Mouse (Mus musculus) CH12.LX (cell line): ENCODE results near the gene Pde4d. TPM values are rescaled to one million over a fixed set of nuclear protein-coding genes. Genes with fewer than 3 reads are reported as not detected.

Experiments
- DNase-seq: peaks from one replicate; pipeline ENCODE4 v3.0.0-alpha.2; 2013; ENCODE audit errors: extremely low read depth
- H3K27ac ChIP-seq: 2 replicates; pipeline ENCODE4 v1.5.1; 2012; ENCODE audit warnings: low read depth, mild to moderate bottlenecking, control low read depth, moderate library complexity; ENCODE audit not compliant: insufficient read depth
- H3K27me3 ChIP-seq: replicated peaks from 2 replicates; pipeline ENCODE3; 2012; ENCODE audit warnings: inconsistent platforms
- H3K36me3 ChIP-seq, 2 experiments: replicated peaks in 1 of 2; 2 replicates each; pipeline versions ENCODE3 to v1.6.1; 2012; ENCODE audit warnings: inconsistent platforms in 1 of 2, low read length in 1 of 2, mild to moderate bottlenecking in 1 of 2, mixed read lengths in 1 of 2, moderate library complexity in 1 of 2; ENCODE audit not compliant: control insufficient read depth in 1 of 2, insufficient read depth in 1 of 2
- H3K4me1 ChIP-seq, 2 experiments: 2 replicates each; pipeline ENCODE4 v1.6.1; 2012; ENCODE audit warnings: inconsistent platforms in 1 of 2, moderate library complexity in 1 of 2; ENCODE audit not compliant: insufficient read depth in 2 of 2, control insufficient read depth in 1 of 2
- H3K4me2 ChIP-seq: 2 replicates; pipeline ENCODE4 v1.6.1; 2012; ENCODE audit warnings: low read depth, mild to moderate bottlenecking, control low read depth; ENCODE audit not compliant: poor library complexity, insufficient read depth, severe bottlenecking
- H3K4me3 ChIP-seq, 3 experiments: fragments of 150-350 bp in 1 of 3; sonication (generic) in 1 of 3; replicated peaks in 1 of 3; 2 replicates each; pipeline versions ENCODE3 to v1.5.1; 2011 to 2012; ENCODE audit warnings: low read depth in 2 of 3, low read length in 2 of 3, mild to moderate bottlenecking in 2 of 3, moderate library complexity in 2 of 3, control low read depth in 1 of 3, improper control_type of control experiment in 1 of 3, inconsistent platforms in 1 of 3, mixed read lengths in 1 of 3; ENCODE audit not compliant: poor library complexity in 1 of 3
- H3K79me2 ChIP-seq: replicated peaks from 2 replicates; pipeline ENCODE4 v1.6.1; 2012; ENCODE audit warnings: mild to moderate bottlenecking, moderate library complexity; ENCODE audit not compliant: control insufficient read depth, poor library complexity, insufficient read depth, severe bottlenecking; ENCODE audit errors: extremely low read depth
- H3K9ac ChIP-seq: 2 replicates; pipeline ENCODE4 v1.6.1; 2012; ENCODE audit warnings: low read depth, mild to moderate bottlenecking, control low read depth, moderate library complexity; ENCODE audit not compliant: insufficient read depth
- H3K9me3 ChIP-seq: replicated peaks from 2 replicates; pipeline ENCODE3; 2012; ENCODE audit warnings: low read length, inconsistent platforms, mixed read lengths
- BHLHE40 ChIP-seq: IDR thresholded peaks from 2 replicates; pipeline ENCODE4 v1.6.1; 2011; ENCODE audit warnings: mild to moderate bottlenecking, low read depth, low read length, improper control_type of control experiment
- CHD1 ChIP-seq: IDR thresholded peaks from 2 replicates; pipeline ENCODE4 v1.6.1; 2012; ENCODE audit warnings: low read depth, low read length, improper control_type of control experiment, inconsistent platforms
- EP300 ChIP-seq: IDR thresholded peaks from 2 replicates; pipeline ENCODE4 v1.6.1; 2011; ENCODE audit warnings: low read length, improper control_type of control experiment
- ETS1 ChIP-seq: conservative IDR thresholded peaks from 2 replicates; pipeline ENCODE4 v1.6.1; 2012; ENCODE audit warnings: low read depth, mild to moderate bottlenecking, inconsistent platforms, low read length, improper control_type of control experiment, moderate library complexity
- GABPA ChIP-seq: IDR thresholded peaks from 2 replicates; pipeline ENCODE4 v1.6.1; 2012; ENCODE audit warnings: low read depth, low read length, improper control_type of control experiment, inconsistent platforms; ENCODE audit not compliant: insufficient replicate concordance
- HCFC1 ChIP-seq: IDR thresholded peaks from 2 replicates; pipeline ENCODE4 v1.6.1; 2012; ENCODE audit warnings: low read depth, mild to moderate bottlenecking, inconsistent platforms, low read length, improper control_type of control experiment
- JUN ChIP-seq: IDR thresholded peaks from 2 replicates; pipeline ENCODE4 v1.6.1; 2011; ENCODE audit warnings: low read depth, mild to moderate bottlenecking, low read length, improper control_type of control experiment, moderate library complexity; ENCODE audit not compliant: insufficient read depth
- JUND ChIP-seq: conservative IDR thresholded peaks from 2 replicates; pipeline ENCODE4 v1.6.1; 2011; ENCODE audit warnings: low read depth, low read length, improper control_type of control experiment
- MAFK ChIP-seq: IDR thresholded peaks from 2 replicates; pipeline ENCODE4 v1.6.1; 2011; ENCODE audit warnings: low read length, improper control_type of control experiment; ENCODE audit not compliant: insufficient replicate concordance
- MAX ChIP-seq: IDR thresholded peaks from 2 replicates; pipeline ENCODE4 v1.6.1; 2011; ENCODE audit warnings: low read length, improper control_type of control experiment
- MAZ ChIP-seq: IDR thresholded peaks from 2 replicates; pipeline ENCODE4 v1.6.1; 2012; ENCODE audit warnings: low read depth, mild to moderate bottlenecking, inconsistent platforms, low read length, improper control_type of control experiment, moderate library complexity
- MEF2A ChIP-seq: IDR thresholded peaks from 2 replicates; pipeline ENCODE4 v1.6.1; 2014; ENCODE audit warnings: low read depth, mild to moderate bottlenecking, inconsistent platforms, low read length, improper control_type of control experiment, borderline replicate concordance
- MXI1 ChIP-seq: IDR thresholded peaks from 2 replicates; pipeline ENCODE4 v1.6.1; 2011; ENCODE audit warnings: mild to moderate bottlenecking, low read depth, low read length, improper control_type of control experiment
- MYC ChIP-seq: IDR thresholded peaks from 2 replicates; pipeline ENCODE4 v1.6.1; 2011; ENCODE audit warnings: low read depth, mild to moderate bottlenecking, improper control_type of control experiment, low read length
- NELFE ChIP-seq: IDR thresholded peaks from 2 replicates; pipeline ENCODE4 v1.6.1; 2011; ENCODE audit warnings: low read depth, low read length, improper control_type of control experiment
- NRF1 ChIP-seq: IDR thresholded peaks from 2 replicates; pipeline ENCODE4 v1.6.1; 2014; ENCODE audit warnings: low read depth, mild to moderate bottlenecking, inconsistent platforms, low read length, improper control_type of control experiment, moderate library complexity
- PAX5 ChIP-seq: IDR thresholded peaks from 2 replicates; pipeline ENCODE4 v1.6.1; 2012; ENCODE audit warnings: low read length, inconsistent platforms, mixed read lengths
- POLR2AphosphoS2 ChIP-seq: IDR thresholded peaks from 2 replicates; pipeline ENCODE4 v1.6.1; 2011; ENCODE audit warnings: low read depth, low read length, improper control_type of control experiment
- RCOR1 ChIP-seq: conservative IDR thresholded peaks from 2 replicates; pipeline ENCODE4 v1.6.1; 2012; ENCODE audit warnings: low read depth, mild to moderate bottlenecking, inconsistent platforms, low read length, improper control_type of control experiment
- SIN3A ChIP-seq: IDR thresholded peaks from 2 replicates; pipeline ENCODE4 v1.6.1; 2012; ENCODE audit warnings: low read length, improper control_type of control experiment, inconsistent platforms
- TBP ChIP-seq: conservative IDR thresholded peaks from 2 replicates; pipeline ENCODE4 v1.6.1; 2011; ENCODE audit warnings: low read depth, low read length, improper control_type of control experiment
- UBTF ChIP-seq: IDR thresholded peaks from 2 replicates; pipeline ENCODE4 v1.6.1; 2012; ENCODE audit warnings: low read depth, mild to moderate bottlenecking, inconsistent platforms, low read length, improper control_type of control experiment, moderate library complexity
- USF1 ChIP-seq: IDR thresholded peaks from 2 replicates; pipeline ENCODE4 v1.6.1; 2014; ENCODE audit warnings: low read depth, mild to moderate bottlenecking, inconsistent platforms, low read length, improper control_type of control experiment
- USF2 ChIP-seq: conservative IDR thresholded peaks from 2 replicates; pipeline ENCODE4 v1.6.1; 2011; ENCODE audit warnings: low read depth, low read length, improper control_type of control experiment
- ZC3H11A ChIP-seq: IDR thresholded peaks from 2 replicates; pipeline ENCODE4 v1.6.1; 2012; ENCODE audit warnings: low read depth, mild to moderate bottlenecking, inconsistent platforms, low read length, improper control_type of control experiment
- ZKSCAN1 ChIP-seq: IDR thresholded peaks from 2 replicates; pipeline ENCODE4 v1.6.1; 2012; ENCODE audit warnings: low read depth, inconsistent platforms, low read length, improper control_type of control experiment, borderline replicate concordance
- ZMIZ1 ChIP-seq: IDR thresholded peaks from 2 replicates; pipeline ENCODE4 v1.6.1; 2012; ENCODE audit warnings: low read depth, mild to moderate bottlenecking, inconsistent platforms, low read length, improper control_type of control experiment
- ZNF384 ChIP-seq: IDR thresholded peaks from 2 replicates; pipeline ENCODE4 v1.6.1; 2012; ENCODE audit warnings: low read depth, low read length, improper control_type of control experiment, inconsistent platforms
- dilution Hi-C: fragments of 300-500 bp; cut with MboI; formaldehyde crosslinking; loops from 2 replicates; pipeline ENCODE4 v1.14.3; 2020; ENCODE audit warnings: low sequenced_read_pairs; ENCODE audit not compliant: extremely low pct_unique_long_range_greater_than_20kb, extremely low pct_ligation_motif_present
- in situ Hi-C: fragments of 300-500 bp; cut with MboI; formaldehyde crosslinking; loops from 3 replicates; pipeline ENCODE4 v1.14.3; 2019; ENCODE audit warnings: low sequenced_read_pairs, low pct_ligation_motif_present, low pct_unique_long_range_greater_than_20kb, mixed read lengths
- polyA plus RNA-seq: library from polyadenylated mRNA; unstranded; fragments of >175 nt; gene quantifications from 2 replicates; pipeline ENCODE4 v1.2.1, GENCODE M21; 2012; ENCODE audit warnings: low read depth; ENCODE audit not compliant: insufficient read length
- total RNA-seq, 2 experiments: library from RNA; depleted of rRNA; stranded (reverse); fragments of 300-350 nt in 1 of 2; fragments of >200 nt in 1 of 2; gene quantifications; 2 replicates each; pipeline ENCODE4 v1.2.3; 2012 to 2014

Pde4d gene
- total and polyA plus RNA-seq, 3 experiments = not detected

- in situ Hi-C loops (no loop called here), dilution Hi-C loops (no loop called here)
- Histone ChIP-seq H3K4me3 (no peak overlapping the region), H3K27me3 (no peaks in the 10 kb centered on the region), H3K4me1 (no peaks in the 10 kb centered on the region), H3K9me3 (no peaks in the 10 kb centered on the region), H3K27ac (no peak overlapping the region), H3K9ac (no peak overlapping the region), H3K79me2 (no peaks in the 10 kb centered on the region), H3K4me2 (no peak overlapping the region), H3K36me3 (no peaks in the 10 kb centered on the region)
- no peak for DNase-seq
- TF ChIP-seq MAZ (no peak), BHLHE40 (no peak), MAX (no peak), USF1 (no peak), RCOR1 (no peak), POLR2AphosphoS2 (no peak), NELFE (no peak), JUN (no peak), ETS1 (no peak), ZNF384 (no peak), USF2 (no peak), JUND (no peak), MXI1 (no peak), GABPA (no peak), TBP (no peak), NRF1 (no peak), EP300 (no peak)
Observed at GRCm38 (mm10) chr13:108435687-108436086, 14.1 kb upstream of the Pde4d start.

DNA sequence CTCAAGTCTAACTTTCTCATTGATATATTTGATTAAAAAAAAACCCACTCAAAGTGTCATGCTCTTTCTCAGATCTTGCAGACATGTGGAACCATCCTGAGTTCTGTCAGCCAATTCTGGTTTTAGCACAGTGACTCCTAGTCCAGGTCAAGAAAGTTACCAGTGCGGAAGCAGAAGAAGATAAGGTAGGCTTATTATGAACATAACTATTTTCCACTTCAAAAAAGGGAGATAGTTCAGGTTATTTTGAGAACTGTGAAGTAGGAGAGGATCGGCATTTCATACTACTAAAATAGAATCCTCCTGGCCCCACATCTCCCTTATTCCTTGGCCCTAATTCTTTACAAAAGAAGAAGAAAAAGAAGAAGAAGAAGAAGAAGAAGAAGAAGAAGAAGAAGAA lies 12.3 kb upstream of the Pde4d start:
- Histone ChIP-seq H3K4me3 (no peak overlapping the region), H3K36me3 (no peaks in the 10 kb centered on the region), H3K27me3 (no peaks in the 10 kb centered on the region), H3K4me2 (no peak overlapping the region), H3K9ac (no peak overlapping the region), H3K9me3 (no peaks in the 10 kb centered on the region), H3K79me2 (no peaks in the 10 kb centered on the region), H3K4me1 (no peaks in the 10 kb centered on the region), H3K27ac (no peak overlapping the region)
- no peak for TF ChIP-seq UBTF
- TF ChIP-seq USF1 = no peak
- TF ChIP-seq ZMIZ1 = no peak
- no peak for TF ChIP-seq SIN3A
- no peak for TF ChIP-seq HCFC1
- TF ChIP-seq POLR2AphosphoS2 = no peak
- TF ChIP-seq MEF2A = no peak
- no peak for TF ChIP-seq TBP
- TF ChIP-seq MYC = no peak
- TF ChIP-seq ZKSCAN1 = no peak
- no peak for TF ChIP-seq MXI1
- TF ChIP-seq GABPA = no peak
- no peak for TF ChIP-seq NELFE
- TF ChIP-seq ZC3H11A = no peak
- no peak for TF ChIP-seq CHD1
- TF ChIP-seq PAX5 = no peak
- TF ChIP-seq MAFK = no peak
- TF ChIP-seq MAX = no peak
- TF ChIP-seq BHLHE40 = no peak
- DNase-seq = no peak
- in situ Hi-C loops (no loop called here), dilution Hi-C loops (no loop called here)
